Mouse (Mus musculus) heart, postnatal 0 days (tissue): ENCODE data around the gene Lpp.

Source experiments
- CTCF ChIP-seq: IDR thresholded peaks from 2 replicates; pipeline ENCODE4 v1.5.1; 2016; ENCODE audit warnings: antibody characterized with exemption, control low read depth, low read depth
- EP300 ChIP-seq: IDR thresholded peaks from 2 replicates; pipeline ENCODE4 v1.6.1; 2016; ENCODE audit warnings: antibody characterized with exemption, low read depth

- TF ChIP-seq EP300 (no peak), CTCF (no peak)
Measured at GRCm38 (mm10) chr16:24829860-24830259, 436.6 kb downstream of the Lpp start.
